Mouse (Mus musculus): ENCODE measurements around the gene Sept9.

DNA sequence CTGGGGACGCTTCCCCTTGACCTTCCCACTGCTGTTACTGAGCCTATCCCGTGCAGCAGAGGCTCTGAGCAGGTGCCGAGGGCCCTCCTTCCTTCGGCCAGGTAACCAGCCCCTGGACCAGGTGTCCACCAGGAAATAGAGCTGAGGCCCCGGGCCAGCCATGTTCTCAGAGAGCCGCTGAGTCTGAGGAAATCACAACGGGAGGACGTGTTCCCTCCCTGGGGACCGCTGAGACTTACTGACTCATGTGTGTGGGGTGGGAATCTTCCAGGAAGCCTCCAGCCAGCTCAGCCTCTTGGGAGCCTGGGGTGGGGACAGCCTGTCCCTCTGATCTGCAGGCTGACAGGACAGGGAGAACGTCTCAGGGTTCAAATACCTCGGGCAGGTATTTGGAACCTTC is 32.1 kb downstream of the Sept9 start:
- TF ChIP-seq CTCF (IDR thresholded peaks at IDR 0.05; ENCODE audit: low read depth, low read length) (no peak), GATA1 (IDR thresholded peaks at IDR 0.05; ENCODE audit: borderline replicate concordance, low read length) (no peak)

All from G1E (cell line).